Comparison of ENCODE assay signal across 33 mouse cellular contexts in genomic region chr14:122179262-122179661, GRCm38 (mm10). TPM values are rescaled to one million over a fixed set of nuclear protein-coding genes. Genes with fewer than 3 reads are reported as not detected.
DNase-seq lines count a peak whose midpoint lies in the region; ATAC-seq and TF ChIP-seq lines count a peak whose summit lies in the region.
"Had no signal": no experiment of that assay in that cellular context is flagged by ENCODE, and none has a peak within 500 bp of the region (broad histone marks: within the 10 kb centered on the region; RNA-seq: fewer than 3 reads in every experiment).

No protein-coding gene starts in this region.

- no peaks in the 10 kb centered on the region for H3K36me3 ChIP-seq in forebrain, postnatal 0 days (ENCODE audit: insufficient read depth)
- H3K36me3 ChIP-seq in forebrain, embryonic 10.5 days (replicated peaks), result no peaks in the 10 kb centered on the region
- H3K36me3 ChIP-seq in heart, postnatal 0 days (replicated peaks; ENCODE audit: control insufficient read depth, insufficient read depth, low read length), result no peaks in the 10 kb centered on the region
- H3K36me3 ChIP-seq: embryonic facial prominence, embryonic 12.5 days; heart, embryonic 15.5 days; hindbrain, embryonic 12.5 days; intestine, embryonic 15.5 days; limb, embryonic 13.5 days; liver, embryonic 13.5 days; neural tube, embryonic 15.5 days had no signal

- peak; percentile 23; the same call in 1 of the 2 replicates for ATAC-seq in forebrain, postnatal 0 days
- ATAC-seq in heart, postnatal 0 days (ENCODE audit: insufficient read depth, low read depth), result no peak
- ATAC-seq: forebrain, embryonic 16.5 days; hindbrain, postnatal 0 days; intestine, embryonic 15.5 days; lung, postnatal 0 days; Patski had no signal

- no peak overlapping the region for H3K27ac ChIP-seq in forebrain, postnatal 0 days (ENCODE audit: low read depth, low read length)
- H3K27ac ChIP-seq in forebrain, embryonic 10.5 days, result no peak overlapping the region
- H3K27ac ChIP-seq in heart, postnatal 0 days (ENCODE audit: low read depth), result no peak overlapping the region
- H3K27ac ChIP-seq: embryonic facial prominence, embryonic 12.5 days; heart, embryonic 15.5 days; hindbrain, embryonic 12.5 days; hindbrain, postnatal 0 days; intestine, embryonic 15.5 days; layer of hippocampus, adult 2 months; limb, embryonic 13.5 days; liver, embryonic 13.5 days; macrophage; neural tube, embryonic 15.5 days; stomach, postnatal 0 days had no signal

- H3K4me3 ChIP-seq in forebrain, postnatal 0 days (ENCODE audit: low read depth, low read length), result no peak overlapping the region
- H3K4me3 ChIP-seq in forebrain, embryonic 10.5 days, result no peak overlapping the region
- no peak overlapping the region for H3K4me3 ChIP-seq in heart, postnatal 0 days (ENCODE audit: low read depth, low read length)
- H3K4me3 ChIP-seq: embryonic facial prominence, embryonic 12.5 days; heart, embryonic 15.5 days; hindbrain, embryonic 12.5 days; intestine, embryonic 15.5 days; layer of hippocampus, adult 2 months; limb, embryonic 13.5 days; liver, embryonic 13.5 days; neural tube, embryonic 15.5 days had no signal

- H3K9ac ChIP-seq in forebrain, postnatal 0 days, result no peak overlapping the region
- no peak overlapping the region for H3K9ac ChIP-seq in heart, postnatal 0 days (replicated peaks; ENCODE audit: low read depth, low read length)
- H3K9ac ChIP-seq: embryonic facial prominence, embryonic 12.5 days; heart, embryonic 15.5 days; hindbrain, embryonic 12.5 days; intestine, embryonic 15.5 days; limb, embryonic 13.5 days; liver, embryonic 13.5 days; neural tube, embryonic 15.5 days had no signal

- TF ChIP-seq EP300 in heart, postnatal 0 days (IDR thresholded peaks at IDR 0.05; ENCODE audit: low read depth), result no peak

- no peaks in the 10 kb centered on the region for H3K4me1 ChIP-seq in forebrain, postnatal 0 days (ENCODE audit: insufficient read depth)
- H3K4me1 ChIP-seq in forebrain, embryonic 10.5 days, result peaks cover 16% of the 10 kb centered on the region
- 0 out of 2 replicates have a peak, but pooled peaks cover 5% of the 10 kb centered on the region for H3K4me1 ChIP-seq in heart, postnatal 0 days (ENCODE audit: control insufficient read depth, insufficient read depth)
- H3K4me1 ChIP-seq: intestine, embryonic 15.5 days had no signal

- no peak overlapping the region for H3K4me2 ChIP-seq in forebrain, postnatal 0 days (ENCODE audit: low read depth)
- H3K4me2 ChIP-seq in heart, postnatal 0 days (ENCODE audit: low read depth, low read length), result no peak overlapping the region
- H3K4me2 ChIP-seq: embryonic facial prominence, embryonic 12.5 days; heart, embryonic 15.5 days; hindbrain, embryonic 12.5 days; intestine, embryonic 15.5 days; limb, embryonic 13.5 days; liver, embryonic 13.5 days; neural tube, embryonic 15.5 days had no signal

- WGBS in forebrain, postnatal 0 days, result 34% methylated on average over 16 of the region's 16 CpGs
- WGBS in forebrain, embryonic 10.5 days, result 66% methylated on average over 16 of the region's 16 CpGs
- 36% methylated on average over 16 of the region's 16 CpGs for WGBS in heart, postnatal 0 days

- H3K9me3 ChIP-seq in forebrain, postnatal 0 days (ENCODE audit: low read length), result no peaks in the 10 kb centered on the region
- H3K9me3 ChIP-seq in forebrain, embryonic 10.5 days, result no peaks in the 10 kb centered on the region
- no peaks in the 10 kb centered on the region for H3K9me3 ChIP-seq in heart, postnatal 0 days (replicated peaks; ENCODE audit: control insufficient read depth, low read length)
- H3K9me3 ChIP-seq: embryonic facial prominence, embryonic 12.5 days; heart, embryonic 15.5 days; hindbrain, embryonic 12.5 days; intestine, embryonic 15.5 days; limb, embryonic 13.5 days; liver, embryonic 13.5 days; neural tube, embryonic 15.5 days had no signal

- peak; percentile 30 for DNase-seq in forebrain, postnatal 0 days
- DNase-seq in forebrain, embryonic 10.5 days (ENCODE audit: extremely low spot score, low spot score), result no peak
- DNase-seq in heart, postnatal 0 days (ENCODE audit: low spot score), result peak; percentile 32
- DNase-seq in heart, adult 11 months, result no peak
- DNase-seq in retina, postnatal 1 day, result peak; percentile 24
- DNase-seq in retina, embryonic 14.5 days (ENCODE audit: low spot score), result no peak
- no peak for DNase-seq in thymus, postnatal 10 days (ENCODE audit: low spot score in 2 of 2)
- no peak for DNase-seq in cerebellum, postnatal 10 days
- DNase-seq: adrenal gland, postnatal 10 days; cerebellum, adult 11 months; cerebellum, adult 9-10 months; embryo, embryonic 11 days; kidney, adult 2 months; kidney, postnatal 36 days; liver, embryonic 13.5 days; lung, adult 18-20 months; midbrain, embryonic 14.5 days; thymus, adult 18-20 months; thymus, postnatal 36 days had no signal

- TF ChIP-seq CTCF in forebrain, postnatal 0 days (IDR thresholded peaks at IDR 0.05; ENCODE audit: low read depth), result no peak
- no peak for TF ChIP-seq CTCF in heart, postnatal 0 days (IDR thresholded peaks at IDR 0.05; ENCODE audit: low read depth)

- no peaks in the 10 kb centered on the region for H3K27me3 ChIP-seq in forebrain, postnatal 0 days (ENCODE audit: insufficient read depth, low read length)
- H3K27me3 ChIP-seq in forebrain, embryonic 10.5 days (ENCODE audit: poor library complexity, severe bottlenecking), result peaks cover 18% of the 10 kb centered on the region
- no peaks in the 10 kb centered on the region for H3K27me3 ChIP-seq in heart, postnatal 0 days (ENCODE audit: control insufficient read depth, insufficient read depth, low read length)
- H3K27me3 ChIP-seq: CH12.LX; embryonic facial prominence, embryonic 12.5 days; heart, embryonic 15.5 days; hindbrain, embryonic 12.5 days; intestine, embryonic 15.5 days; liver, embryonic 13.5 days; neural tube, embryonic 15.5 days had no signal

RNA-seq across cellular contexts. Expression of gene Clybl, which starts 2.2 kb away (rescaled TPM):
- 10.6 TPM in 2 replicates for total RNA-seq in forebrain, postnatal 0 days (2014; rRNA removed)
- polyA plus RNA-seq in forebrain, postnatal 0 days (2015; fragmentation: Nextera tagmentation; extraction: Ambion mirVana), result 15.8 and 21.0 TPM in 2 replicates
- 29.1 and 35.3 TPM in 2 replicates for polyA plus RNA-seq in forebrain, embryonic 10.5 days (2016; fragmentation: Nextera tagmentation; extraction: Ambion mirVana)
- total RNA-seq in heart, postnatal 0 days (2014; rRNA removed; ENCODE audit: low replicate concordance), result 74.5 and 74.6 TPM in 2 replicates
- 111 and 117 TPM in 2 replicates for polyA plus RNA-seq in heart, postnatal 0 days (2015; fragmentation: Nextera tagmentation; extraction: Ambion mirVana)

Comparison
In these comparisons a context has a peak if more than half of its experiments do, and no peak if none do; other contexts are left out.
1. DNase-seq: peak in forebrain, postnatal 0 days (single experiment), heart, postnatal 0 days (single experiment) and retina, postnatal 1 day (single experiment); none in forebrain, embryonic 10.5 days (single experiment), heart, adult 11 months (single experiment), retina, embryonic 14.5 days (single experiment), thymus, postnatal 10 days (0 of 2) and cerebellum, postnatal 10 days (0 of 2).